Mouse (Mus musculus) G1E (cell line): Measurements from ENCODE around the gene Oasl1.

Experiments
- CTCF ChIP-seq: IDR thresholded peaks from 2 replicates; pipeline ENCODE4 v1.5.1; 2012; ENCODE audit warnings: low read depth, low read length, inconsistent platforms, mixed read lengths
- GATA1 ChIP-seq: IDR thresholded peaks from 2 replicates; pipeline ENCODE4 v1.6.1; 2012; ENCODE audit warnings: borderline replicate concordance, low read length, inconsistent platforms, mixed read lengths

DNA sequence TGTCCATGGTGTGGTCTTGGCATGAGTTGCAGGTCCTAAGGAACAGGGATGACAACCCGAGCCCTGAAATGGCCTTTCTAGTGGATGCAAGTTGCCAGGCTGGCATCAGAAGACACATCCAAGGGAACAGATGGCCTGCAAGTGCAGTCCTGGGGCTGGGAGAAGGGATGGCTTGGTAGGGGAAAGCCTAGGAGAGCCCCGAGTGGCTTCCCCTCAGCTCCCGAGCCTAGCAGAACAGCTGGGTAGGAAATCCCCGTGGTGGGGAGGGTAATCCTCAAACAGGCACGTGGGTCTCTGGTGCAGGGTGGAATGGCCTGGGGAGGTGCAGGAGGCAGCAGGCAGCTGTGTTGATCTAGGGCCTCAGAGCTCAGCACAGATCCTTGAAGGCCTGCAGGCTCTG, 26.3 kb downstream of the Oasl1 start:
- TF ChIP-seq CTCF (no peak), GATA1 (no peak)
